Mouse (Mus musculus) ES-E14 (cell line): ENCODE data around the gene Trappc6a. TPM values are rescaled to one million over a fixed set of nuclear protein-coding genes. Genes with fewer than 3 reads are reported as not detected.
A peak's percentile ranks its signal among the peaks of the same experiment; 100 is the strongest.

Experiments
- DNase-seq: peaks from one replicate; pipeline ENCODE4 v3.0.0-alpha.2; 2013; ENCODE audit warnings: low read depth, low spot score
- H3K27ac ChIP-seq: 2 replicates; pipeline ENCODE4 v1.5.1; 2012; ENCODE audit warnings: low read depth, mild to moderate bottlenecking, low read length, moderate library complexity, mixed read lengths; ENCODE audit not compliant: poor library complexity, insufficient read depth, severe bottlenecking
- H3K36me3 ChIP-seq: 2 replicates; pipeline ENCODE4 v1.6.1; 2012; ENCODE audit warnings: mild to moderate bottlenecking, low read length, moderate library complexity, mixed read lengths; ENCODE audit not compliant: control insufficient read depth, poor library complexity, insufficient read depth, severe bottlenecking
- H3K4me1 ChIP-seq, 2 experiments: fragments of 150-350 bp in 1 of 2; sonication (generic) in 1 of 2; 2 replicates each; pipeline ENCODE4 v1.6.1; 2012; ENCODE audit warnings: low read length in 2 of 2, mild to moderate bottlenecking in 1 of 2, mixed read lengths in 1 of 2; ENCODE audit not compliant: control insufficient read depth in 2 of 2, insufficient read depth in 2 of 2, poor library complexity in 1 of 2
- H3K4me3 ChIP-seq, 2 experiments: fragments of 150-350 bp in 1 of 2; sonication (generic) in 1 of 2; 2 replicates each; pipeline ENCODE4 v1.5.1; 2012; ENCODE audit warnings: low read length in 2 of 2, low read depth in 1 of 2, mild to moderate bottlenecking in 1 of 2, mixed read lengths in 1 of 2; ENCODE audit not compliant: insufficient read depth in 1 of 2, poor library complexity in 1 of 2, severe bottlenecking in 1 of 2
- H3K9ac ChIP-seq: 2 replicates; pipeline ENCODE4 v1.6.1; 2012; ENCODE audit warnings: low read depth, mild to moderate bottlenecking, low read length, mixed read lengths; ENCODE audit not compliant: poor library complexity, insufficient read depth, severe bottlenecking
- H3K9me3 ChIP-seq: fragments of 150-350 bp; sonication (generic); 2 replicates; pipeline ENCODE4 v1.6.1; 2012; ENCODE audit warnings: low read depth, mild to moderate bottlenecking, low read length; ENCODE audit not compliant: control insufficient read depth, insufficient read depth
- CHD2 ChIP-seq: IDR thresholded peaks from 2 replicates; pipeline ENCODE4 v1.6.1; 2014; ENCODE audit warnings: mild to moderate bottlenecking, low read depth, low read length, inconsistent platforms
- HCFC1 ChIP-seq: IDR thresholded peaks from 2 replicates; pipeline ENCODE4 v1.6.1; 2012; ENCODE audit warnings: low read length, inconsistent platforms, borderline replicate concordance; ENCODE audit not compliant: insufficient read depth
- MAFK ChIP-seq: IDR thresholded peaks from 2 replicates; pipeline ENCODE4 v1.6.1; 2014; ENCODE audit warnings: mild to moderate bottlenecking, low read depth, low read length, inconsistent platforms; ENCODE audit not compliant: insufficient read depth
- ZC3H11A ChIP-seq: IDR thresholded peaks from 2 replicates; pipeline ENCODE4 v1.6.1; 2012; ENCODE audit warnings: low read depth, mild to moderate bottlenecking, inconsistent platforms, low read length, borderline replicate concordance
- ZNF384 ChIP-seq: IDR thresholded peaks from 2 replicates; pipeline ENCODE4 v1.6.1; 2012; ENCODE audit warnings: low read depth, low read length, inconsistent platforms
- in situ Hi-C, 2 experiments: fragments of 600-800 bp; cut with MboI; formaldehyde crosslinking; loops; one replicate each; pipeline ENCODE4 v1.15.1; 2025; ENCODE audit warnings: low sequenced_read_pairs in 2 of 2, inconsistent platforms in 1 of 2; ENCODE audit not compliant: unreplicated experiment in 2 of 2
- total RNA-seq: library from RNA; depleted of rRNA; stranded (reverse); fragments of 300-350 nt; gene quantifications from 2 replicates; pipeline ENCODE4 v1.2.3, GENCODE M21; 2012

The Trappc6a gene
- total RNA-seq, 1 experiment: 33.2 TPM

GRCm38 (mm10) chr7:19532240-19532639 is 24.0 kb downstream of the Trappc6a start:
- peak overlapping the region in 1 of 2 experiments; percentile 45; a peak in 1 of 4 replicates for H3K4me3 ChIP-seq
- in situ Hi-C loops: no loop called here
- DNase-seq: no peak
- peaks cover 2 to 6% of the 10 kb centered on the region in 2 experiments; a peak in 2 of 4 replicates for H3K4me1 ChIP-seq
- no peak for TF ChIP-seq MAFK
- TF ChIP-seq HCFC1: no peak
- TF ChIP-seq ZNF384: no peak
- no peaks in the 10 kb centered on the region for H3K9me3 ChIP-seq
- no peak overlapping the region for H3K27ac ChIP-seq
- H3K36me3 ChIP-seq: peaks cover 26% of the 10 kb centered on the region
- no peak overlapping the region for H3K9ac ChIP-seq

- no peak overlapping the region for H3K9ac ChIP-seq
- H3K4me3 ChIP-seq: no peak overlapping the region
- H3K4me1 ChIP-seq: peaks cover 2 to 6% of the 10 kb centered on the region in 2 experiments; a peak in 2 of 4 replicates
- no peak for TF ChIP-seq MAFK
- no peak for TF ChIP-seq HCFC1
- no peak for TF ChIP-seq CHD2
- no peak for TF ChIP-seq ZNF384
- TF ChIP-seq ZC3H11A: no peak
- DNase-seq: no peak
- in situ Hi-C loops: no loop called here
- peaks cover 5% of the 10 kb centered on the region for H3K9me3 ChIP-seq
- H3K27ac ChIP-seq: no peak overlapping the region
- peaks cover 31% of the 10 kb centered on the region for H3K36me3 ChIP-seq
Measured at GRCm38 (mm10) chr7:19534676-19535075, 26.5 kb downstream of the Trappc6a start.

- TF ChIP-seq ZC3H11A: no peak
- TF ChIP-seq MAFK: no peak
- no peak for TF ChIP-seq CHD2
- TF ChIP-seq ZNF384: no peak
- no peak for TF ChIP-seq HCFC1
- in situ Hi-C loops: no loop called here
- H3K9me3 ChIP-seq: peaks cover 20% of the 10 kb centered on the region
- H3K9ac ChIP-seq: no peak overlapping the region
- H3K4me1 ChIP-seq: no peaks in the 10 kb centered on the region
- no peak for DNase-seq
- H3K4me3 ChIP-seq: no peak overlapping the region
- no peak overlapping the region for H3K27ac ChIP-seq
- H3K36me3 ChIP-seq: peaks cover 23% of the 10 kb centered on the region; the same call in 1 of the 2 replicates
Measured at GRCm38 (mm10) chr7:19540771-19541566, 32.8 kb downstream of the Trappc6a start.

GRCm38 (mm10) chr7:19541681-19542154 is 33.5 kb downstream of the Trappc6a start:
- peaks cover 20% of the 10 kb centered on the region for H3K9me3 ChIP-seq
- no peak overlapping the region for H3K9ac ChIP-seq
- H3K4me3 ChIP-seq: no peak overlapping the region
- peaks cover 24% of the 10 kb centered on the region; the same call in 1 of the 2 replicates for H3K36me3 ChIP-seq
- TF ChIP-seq MAFK: no peak
- no peak for TF ChIP-seq ZC3H11A
- TF ChIP-seq CHD2: no peak
- no peak for TF ChIP-seq HCFC1
- no peak for TF ChIP-seq ZNF384
- in situ Hi-C loops: no loop called here
- no peaks in the 10 kb centered on the region for H3K4me1 ChIP-seq
- DNase-seq: no peak
- no peak overlapping the region; the same call in 1 of the 2 replicates for H3K27ac ChIP-seq
